Mouse (Mus musculus) brain, embryonic 14.5 days (tissue): ENCODE results near the gene 1700001J03Rik.

Experiments
- CTCF ChIP-seq: fragments of 200-500 bp; IDR thresholded peaks from 2 replicates; pipeline ENCODE4 v1.5.1; 2012; ENCODE audit warnings: inconsistent platforms, mild to moderate bottlenecking, moderate library complexity, borderline replicate concordance; ENCODE audit not compliant: insufficient read depth, insufficient read length; ENCODE audit errors: extremely low read depth
- POLR2A ChIP-seq: fragments of 200-500 bp; IDR thresholded peaks from 2 replicates; pipeline ENCODE4 v1.6.1; 2012; ENCODE audit warnings: mild to moderate bottlenecking, inconsistent platforms, borderline replicate concordance; ENCODE audit not compliant: poor library complexity, insufficient read depth, insufficient read length, severe bottlenecking; ENCODE audit errors: extremely low read depth

- TF ChIP-seq POLR2A (no peak), CTCF (no peak)
Measured at GRCm38 (mm10) chr5:146193360-146193759, 8.3 kb upstream of the 1700001J03Rik start.
